Comparison of ENCODE assay signal across 29 mouse cellular contexts in the genomic region with DNA sequence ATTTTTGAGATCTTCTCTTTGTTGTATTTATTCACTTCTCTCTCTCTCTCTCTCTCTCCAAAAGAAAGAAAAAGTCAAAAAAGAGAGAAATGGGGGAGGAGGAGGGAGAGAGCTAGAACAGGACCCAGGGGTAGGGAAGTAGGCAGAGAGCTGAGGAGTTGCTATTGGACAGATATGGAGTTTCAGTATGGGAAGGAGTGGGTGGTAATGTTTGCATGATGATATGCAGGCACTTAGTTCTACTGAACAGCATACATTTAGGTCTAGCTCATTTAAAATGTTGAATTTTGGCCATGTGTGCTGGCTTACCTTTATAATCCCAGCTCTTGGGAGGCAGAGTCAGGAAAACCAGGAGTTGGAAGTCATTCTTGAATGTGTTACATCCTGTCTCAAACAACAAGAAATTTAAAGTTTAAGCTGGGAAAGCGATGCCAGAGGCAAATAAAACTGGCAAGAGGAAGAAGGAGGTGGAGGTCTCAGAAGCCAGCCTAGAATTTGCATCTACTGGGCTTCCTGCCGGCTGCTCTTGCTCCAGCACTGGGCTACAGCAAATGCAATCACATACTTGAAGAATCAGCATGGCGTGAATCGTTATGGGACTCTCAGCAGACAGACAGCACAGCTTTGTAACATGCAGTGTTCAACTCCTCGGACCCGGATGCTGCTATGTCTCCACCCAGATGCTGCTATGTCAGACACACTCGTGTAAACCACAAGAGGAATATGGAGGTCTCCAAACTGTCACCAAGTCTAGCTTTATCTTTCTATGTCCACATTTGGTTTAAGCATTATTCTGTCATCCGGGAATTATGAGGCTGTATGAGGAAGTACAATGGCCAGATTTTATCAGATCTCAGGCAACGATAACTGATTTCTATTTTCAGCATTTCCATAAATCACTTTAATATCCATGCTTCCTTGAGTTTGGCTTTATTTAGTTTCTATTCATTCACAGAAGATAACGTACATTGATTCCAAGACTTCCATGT. TPM values are rescaled to one million over a fixed set of nuclear protein-coding genes. Genes with fewer than 3 reads are reported as not detected.
A peak's percentile ranks its signal among the peaks of the same experiment; 100 is the strongest.
DNase-seq lines count a peak whose midpoint lies in the region; ATAC-seq and TF ChIP-seq lines count a peak whose summit lies in the region.
"Had no signal": no experiment of that assay in that cellular context is flagged by ENCODE, and none has a peak within 500 bp of the region (broad histone marks: within the 10 kb centered on the region; RNA-seq: fewer than 3 reads in every experiment).

No protein-coding gene starts in this region.

- H3K4me2 ChIP-seq in heart, embryonic 12.5 days, result no peak overlapping the region
- no peak overlapping the region for H3K4me2 ChIP-seq in kidney, embryonic 16.5 days (replicated peaks; ENCODE audit: low read depth, low read length)
- H3K4me2 ChIP-seq in CH12.LX (ENCODE audit: insufficient read depth, low read depth, poor library complexity, severe bottlenecking), result peak overlapping the region; percentile 16; the same call in 1 of the 2 replicates
- H3K4me2 ChIP-seq in intestine, embryonic 15.5 days (replicated peaks), result no peak overlapping the region
- H3K4me2 ChIP-seq: forebrain, embryonic 13.5 days; heart, embryonic 13.5 days; hindbrain, embryonic 13.5 days; liver, embryonic 12.5 days; midbrain, embryonic 12.5 days; neural tube, embryonic 12.5 days had no signal

- 82% methylated on average over 10 of the region's 10 CpGs for WGBS in heart, embryonic 12.5 days
- WGBS in kidney, embryonic 16.5 days, result 72% methylated on average over 10 of the region's 10 CpGs
- WGBS in intestine, embryonic 15.5 days, result 83% methylated on average over 10 of the region's 10 CpGs

- in situ Hi-C loops in CH12.LX (cut with MboI; ENCODE audit: low pct_ligation_motif_present, low pct_unique_long_range_greater_than_20kb, low sequenced_read_pairs), result no loop called here

- H3K27me3 ChIP-seq in heart, embryonic 12.5 days (replicated peaks), result no peaks in the 10 kb centered on the region
- no peaks in the 10 kb centered on the region for H3K27me3 ChIP-seq in kidney, embryonic 16.5 days (ENCODE audit: insufficient read depth, low read length)
- no peaks in the 10 kb centered on the region for H3K27me3 ChIP-seq in CH12.LX (replicated peaks)
- no peaks in the 10 kb centered on the region for H3K27me3 ChIP-seq in intestine, embryonic 15.5 days (replicated peaks)
- H3K27me3 ChIP-seq: forebrain, embryonic 13.5 days; heart, embryonic 13.5 days; hindbrain, embryonic 13.5 days; liver, embryonic 12.5 days; midbrain, embryonic 12.5 days; neural tube, embryonic 12.5 days had no signal

- no peak for TF ChIP-seq CTCF in CH12.LX (conservative IDR thresholded peaks at IDR 0.05 in 1 of 2, IDR thresholded peaks at IDR 0.05 in 1 of 2; ENCODE audit: low read depth in 2 of 2, low read length in 2 of 2)

- DNase-seq in heart, adult 8-10 months (ENCODE audit: low spot score), result peak; percentile 48
- DNase-seq in kidney, adult 9 months, result no peak
- DNase-seq in B cell, adult 2 months, result peak; percentile 14 to 16
- no peak for DNase-seq in CH12.LX (ENCODE audit: extremely low read depth)
- DNase-seq: adrenal gland, postnatal 10 days; cerebellum, adult 11 months; cerebellum, adult 9-10 months; cerebellum, postnatal 36 days; heart, postnatal 4 days; kidney, adult 11 months; kidney, postnatal 4 days; layer of hippocampus, postnatal 36 days; left cerebral cortex, postnatal 4 days; liver, postnatal 0 days; lung, postnatal 14 days; right cerebral cortex, postnatal 4 days; thymus, postnatal 4 days had no signal

- H3K36me3 ChIP-seq in heart, embryonic 12.5 days, result no peaks in the 10 kb centered on the region
- no peaks in the 10 kb centered on the region for H3K36me3 ChIP-seq in kidney, embryonic 16.5 days (ENCODE audit: insufficient read depth, low read length)
- no peaks in the 10 kb centered on the region for H3K36me3 ChIP-seq in CH12.LX (replicated peaks in 1 of 2; ENCODE audit: control insufficient read depth in 1 of 2, insufficient read depth in 1 of 2, low read length in 1 of 2)
- no peaks in the 10 kb centered on the region for H3K36me3 ChIP-seq in intestine, embryonic 15.5 days
- H3K36me3 ChIP-seq: G1E; heart, embryonic 13.5 days; liver, embryonic 12.5 days; midbrain, embryonic 12.5 days; neural tube, embryonic 12.5 days had no signal

- TF ChIP-seq EP300 in CH12.LX (IDR thresholded peaks at IDR 0.05; ENCODE audit: low read length), result no peak

- ATAC-seq in heart, embryonic 12.5 days (ENCODE audit: insufficient number of reproducible peaks, low FRiP score), result no peak
- peak; percentile 49; the same call in 1 of the 2 replicates for ATAC-seq in kidney, embryonic 16.5 days (ENCODE audit: low FRiP score, low TSS enrichment)
- no peak for ATAC-seq in intestine, embryonic 15.5 days
- ATAC-seq: forebrain, embryonic 13.5 days; liver, embryonic 12.5 days; liver, postnatal 0 days had no signal

- 0 out of 2 replicates have a peak, but pooled peaks cover 5% of the 10 kb centered on the region for H3K9me3 ChIP-seq in heart, embryonic 12.5 days (replicated peaks)
- no peaks in the 10 kb centered on the region for H3K9me3 ChIP-seq in kidney, embryonic 16.5 days (ENCODE audit: low read length)
- no peaks in the 10 kb centered on the region for H3K9me3 ChIP-seq in CH12.LX (replicated peaks; ENCODE audit: low read length)
- H3K9me3 ChIP-seq in intestine, embryonic 15.5 days, result no peaks in the 10 kb centered on the region
- H3K9me3 ChIP-seq: forebrain, embryonic 13.5 days; G1E; heart, embryonic 13.5 days; hindbrain, embryonic 13.5 days; liver, embryonic 12.5 days; midbrain, embryonic 12.5 days; neural tube, embryonic 12.5 days had no signal

- no peaks in the 10 kb centered on the region for H3K79me2 ChIP-seq in CH12.LX (replicated peaks; ENCODE audit: control insufficient read depth, extremely low read depth, insufficient read depth, poor library complexity, severe bottlenecking)

- no peak overlapping the region for H3K27ac ChIP-seq in heart, embryonic 12.5 days (ENCODE audit: poor library complexity, severe bottlenecking)
- H3K27ac ChIP-seq in kidney, embryonic 16.5 days (ENCODE audit: low read length), result no peak overlapping the region
- H3K27ac ChIP-seq in CH12.LX (ENCODE audit: insufficient read depth, low read depth), result no peak overlapping the region
- H3K27ac ChIP-seq in intestine, embryonic 15.5 days, result no peak overlapping the region
- H3K27ac ChIP-seq: forebrain, embryonic 13.5 days; heart, embryonic 13.5 days; hindbrain, embryonic 13.5 days; liver, embryonic 12.5 days; midbrain, embryonic 12.5 days; neural tube, embryonic 12.5 days had no signal

- dilution Hi-C loops in CH12.LX (cut with MboI; ENCODE audit: extremely low pct_ligation_motif_present, extremely low pct_unique_long_range_greater_than_20kb, low sequenced_read_pairs), result no loop called here

- H3K9ac ChIP-seq in heart, embryonic 12.5 days, result no peak overlapping the region
- no peak overlapping the region for H3K9ac ChIP-seq in kidney, embryonic 16.5 days (replicated peaks; ENCODE audit: low read length)
- no peak overlapping the region for H3K9ac ChIP-seq in CH12.LX (ENCODE audit: insufficient read depth, low read depth)
- no peak overlapping the region for H3K9ac ChIP-seq in intestine, embryonic 15.5 days
- H3K9ac ChIP-seq: forebrain, embryonic 13.5 days; heart, embryonic 13.5 days; hindbrain, embryonic 13.5 days; liver, embryonic 12.5 days; liver, postnatal 0 days; midbrain, embryonic 12.5 days; neural tube, embryonic 12.5 days had no signal

- no peak overlapping the region for H3K4me3 ChIP-seq in heart, embryonic 12.5 days
- no peak overlapping the region for H3K4me3 ChIP-seq in kidney, embryonic 16.5 days (ENCODE audit: low read length)
- H3K4me3 ChIP-seq in CH12.LX (replicated peaks in 1 of 3; ENCODE audit: low read depth in 2 of 3, low read length in 2 of 3, poor library complexity in 1 of 3), result no peak overlapping the region
- no peak overlapping the region for H3K4me3 ChIP-seq in intestine, embryonic 15.5 days (replicated peaks)
- H3K4me3 ChIP-seq: forebrain, embryonic 13.5 days; heart, embryonic 13.5 days; hindbrain, embryonic 13.5 days; liver, embryonic 12.5 days; megakaryocyte, embryonic 14.5 days; midbrain, embryonic 12.5 days; myocyte; neural tube, embryonic 12.5 days had no signal

- TF ChIP-seq POLR2A in CH12.LX (IDR thresholded peaks at IDR 0.05; ENCODE audit: low read depth, low read length), result no peak

- H3K4me1 ChIP-seq in heart, embryonic 12.5 days (replicated peaks), result no peaks in the 10 kb centered on the region
- H3K4me1 ChIP-seq in kidney, embryonic 16.5 days (ENCODE audit: insufficient read depth, low read length), result no peaks in the 10 kb centered on the region
- H3K4me1 ChIP-seq in CH12.LX (ENCODE audit: control insufficient read depth in 1 of 2, insufficient read depth in 2 of 2), result peaks cover 0 to 18% of the 10 kb centered on the region in 2 experiments; a peak in 2 of 4 replicates
- H3K4me1 ChIP-seq in intestine, embryonic 15.5 days (replicated peaks), result no peaks in the 10 kb centered on the region
- H3K4me1 ChIP-seq: forebrain, embryonic 13.5 days; heart, embryonic 13.5 days; hindbrain, embryonic 13.5 days; liver, embryonic 12.5 days; megakaryocyte, embryonic 14.5 days; midbrain, embryonic 12.5 days; neural tube, embryonic 12.5 days had no signal

- no peak for TF ChIP-seq RAD21 in CH12.LX (IDR thresholded peaks at IDR 0.05; ENCODE audit: low read depth, low read length)

TF ChIP-seq in CH12.LX, 34 proteins besides CTCF, POLR2A, EP300 and RAD21:
- TF ChIP-seq HCFC1 (IDR thresholded peaks at IDR 0.05; ENCODE audit: low read depth, low read length) (no peak), ELF1 (IDR thresholded peaks at IDR 0.05; ENCODE audit: low read depth, low read length) (no peak)

RNA-seq across cellular contexts. Expression of a gene that starts 20.5 kb away (rescaled TPM):
- 10 to 100 TPM; 29.3 to 60.0 (median 43.0) TPM for total RNA-seq in heart, adult 8-10 months (2022)
- polyA plus RNA-seq in heart, embryonic 12.5 days (2016; fragmentation: Nextera tagmentation; extraction: Ambion mirVana), result 24.3 and 26.0 TPM in 2 replicates
- polyA plus RNA-seq in kidney, embryonic 16.5 days (2015; fragmentation: Nextera tagmentation; extraction: Ambion mirVana), result 93.0 and 105 TPM in 2 replicates
- 0.76 and 0.97 TPM in 2 replicates for total RNA-seq in CH12.LX (2012; rRNA removed)
- total RNA-seq in CH12.LX (2014; rRNA removed), result 16.0 and 16.1 TPM in 2 replicates
- 4.3 and 4.6 TPM in 2 replicates for polyA plus RNA-seq in CH12.LX (2012; ENCODE audit: insufficient read length, low read depth)
- 30.6 and 36.7 TPM in 2 replicates for polyA plus RNA-seq in intestine, embryonic 15.5 days (2015; fragmentation: Nextera tagmentation; extraction: Ambion mirVana)

Comparison
In these comparisons a context has a peak if more than half of its experiments do, and no peak if none do; other contexts are left out.
1. DNase-seq: peak in heart, adult 8-10 months (single experiment) and B cell, adult 2 months (2 of 2); none in kidney, adult 9 months (single experiment) and CH12.LX (single experiment).